Mouse (Mus musculus): ENCODE data around the gene Pml.
A peak's percentile ranks its signal among the peaks of the same experiment; 100 is the strongest.
"Not testable (repeated sequence)": the region's sequence is repeated elsewhere in the genome, so short reads cannot be mapped to it uniquely, and the experiment has no call there.

The Pml gene

GRCm38 (mm10) chr9:58271551-58271950 lies 22.0 kb upstream of the Pml start:
- DNase-seq (ENCODE audit: low spot score in 2 of 2), result not testable (repeated sequence)

- no peak for DNase-seq (ENCODE audit: low spot score in 2 of 2)
Observed at GRCm38 (mm10) chr9:58271109-58271508, 21.5 kb upstream of the Pml start.

DNA sequence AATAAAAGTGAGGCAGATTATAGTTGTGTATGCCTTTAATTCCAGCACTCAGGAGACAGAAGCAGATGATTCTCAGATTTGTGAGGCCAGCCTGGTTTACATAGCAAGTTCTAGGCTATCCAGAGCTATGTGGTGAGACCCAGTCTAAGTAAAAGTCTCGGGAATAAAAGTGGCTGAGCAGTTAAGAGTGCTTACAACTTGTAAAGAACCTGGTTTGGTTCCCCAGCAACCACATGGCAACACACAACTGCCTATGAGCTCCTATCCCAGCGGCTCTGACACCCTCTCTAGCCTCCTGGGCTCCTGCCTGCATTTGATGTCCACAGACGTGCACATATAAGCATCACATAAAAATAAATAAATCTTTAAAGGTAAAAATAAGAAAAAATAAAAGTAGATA lies 20.5 kb upstream of the Pml start:
- no peak for DNase-seq (ENCODE audit: low spot score in 2 of 2)

GRCm38 (mm10) chr9:58268384-58269313 lies 19.1 kb upstream of the Pml start:
- DNase-seq (ENCODE audit: low spot score in 2 of 2), result no peak

- no peak for DNase-seq (ENCODE audit: low spot score in 2 of 2)
Observed at GRCm38 (mm10) chr9:58267046-58267445, 17.5 kb upstream of the Pml start.

DNA sequence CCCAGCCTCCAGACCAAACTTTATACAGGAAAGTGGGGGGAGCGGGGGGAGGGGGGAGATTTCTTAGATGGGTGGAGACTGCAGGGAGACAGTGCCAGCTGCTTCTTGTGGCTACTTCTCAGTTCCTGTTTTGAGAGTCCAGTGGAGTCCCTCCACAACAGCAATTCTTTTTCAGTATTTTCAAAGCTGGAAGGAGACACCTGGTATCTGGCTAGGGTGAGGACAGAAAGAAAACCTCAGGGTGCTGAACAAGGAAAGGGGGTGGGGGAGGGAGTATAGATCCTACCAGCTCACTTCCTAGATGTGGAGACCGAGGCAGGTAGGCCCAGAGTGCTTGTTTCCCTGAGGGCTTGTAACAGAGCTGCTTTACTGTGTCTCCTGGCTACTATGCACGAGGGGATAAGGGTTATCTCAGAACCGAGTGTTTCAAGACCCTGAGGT lies 17.0 kb upstream of the Pml start:
- DNase-seq (ENCODE audit: low spot score in 2 of 2), result no peak

DNA sequence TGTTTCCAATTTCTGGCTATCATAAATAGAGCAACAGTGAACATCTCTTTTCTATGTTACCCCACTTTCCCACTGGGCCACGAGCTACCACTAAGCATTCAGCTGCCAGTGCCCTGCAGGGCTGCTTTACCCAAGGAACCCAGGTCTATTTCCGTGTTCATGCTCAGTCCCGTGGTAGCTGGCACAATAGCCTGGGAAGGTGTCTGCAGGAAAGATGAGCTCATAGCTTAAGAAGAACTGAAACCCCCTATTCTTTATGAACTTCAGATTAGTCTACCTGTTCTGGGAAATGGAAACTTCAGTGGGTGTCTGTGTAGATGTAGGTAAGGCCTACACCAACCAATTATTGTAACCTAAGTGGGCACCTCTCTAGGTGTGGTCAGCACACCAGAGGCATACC lies 15.8 kb upstream of the Pml start:
- DNase-seq (ENCODE audit: low spot score in 2 of 2), result no peak

GRCm38 (mm10) chr9:58262507-58262906 lies 12.9 kb upstream of the Pml start:
- DNase-seq (ENCODE audit: low spot score in 2 of 2), result no peak

DNA sequence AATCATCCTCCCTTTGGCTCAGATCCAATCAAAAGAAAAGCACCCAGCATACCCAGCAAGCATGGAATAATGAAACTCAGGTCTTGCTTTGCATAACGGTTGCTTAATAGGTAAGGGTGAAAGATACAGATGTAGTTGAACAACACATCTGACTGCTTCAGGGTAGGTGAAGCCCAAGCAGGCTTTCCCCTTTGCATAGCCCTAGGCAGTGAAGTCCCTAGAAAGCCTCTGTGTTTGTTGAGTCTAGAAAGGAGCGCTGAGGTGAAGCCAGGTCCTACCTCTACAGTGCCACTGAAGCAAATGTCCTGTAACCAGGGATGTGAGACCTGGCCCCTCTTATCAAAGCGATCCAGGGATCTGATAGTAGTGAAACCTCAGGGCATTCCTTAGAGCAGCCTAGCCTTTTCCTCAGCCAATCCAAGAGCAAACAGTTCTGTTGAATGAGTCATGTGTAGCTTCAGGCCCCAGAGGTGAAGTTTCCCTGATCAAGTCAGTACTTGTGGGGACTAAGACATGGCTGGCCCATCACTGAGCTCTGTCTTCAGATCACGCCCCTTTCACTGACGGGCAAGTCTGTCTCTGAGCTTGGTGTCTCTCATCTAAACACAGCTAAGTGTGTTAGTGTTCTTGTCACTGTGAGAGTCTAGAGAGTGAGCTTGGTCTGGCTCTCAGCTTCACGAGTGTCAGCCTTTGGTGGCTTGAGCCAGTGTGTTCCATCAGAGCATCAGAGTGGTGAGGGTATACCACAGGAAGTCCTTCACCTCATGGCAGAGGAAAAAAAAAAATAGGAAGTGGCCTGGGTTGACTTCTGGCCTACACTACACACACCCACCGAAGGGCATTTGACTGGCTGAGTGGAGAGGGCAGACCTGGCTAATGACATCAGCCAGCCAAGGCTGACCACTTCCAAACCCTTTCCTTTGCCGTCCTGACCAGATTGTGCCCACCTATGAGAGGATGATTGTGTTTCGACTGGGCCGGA lies 6.4 kb upstream of the Pml start:
- DNase-seq (ENCODE audit: low spot score in 2 of 2), result no peak

DNA sequence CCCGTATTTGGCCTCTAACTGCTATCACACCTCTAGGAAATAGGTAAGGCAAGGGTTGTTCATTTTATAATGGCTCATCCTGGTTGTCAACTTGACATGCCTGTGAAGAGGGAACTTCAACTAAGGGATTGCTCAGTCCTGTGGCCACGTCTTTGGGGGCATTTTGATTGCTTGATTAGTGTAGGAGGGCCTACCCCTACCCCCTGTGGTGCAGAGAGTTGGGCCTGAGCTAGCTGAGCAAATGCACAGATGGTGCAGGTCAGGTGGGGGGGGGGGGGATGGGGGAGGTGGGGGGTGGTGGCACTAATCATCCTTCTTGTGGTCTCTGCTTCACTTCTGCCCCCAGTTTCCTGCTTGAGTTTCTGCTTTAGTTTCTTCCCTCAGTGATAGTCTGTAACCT lies 5.5 kb upstream of the Pml start:
- no peak for DNase-seq (ENCODE audit: low spot score in 2 of 2)

DNA sequence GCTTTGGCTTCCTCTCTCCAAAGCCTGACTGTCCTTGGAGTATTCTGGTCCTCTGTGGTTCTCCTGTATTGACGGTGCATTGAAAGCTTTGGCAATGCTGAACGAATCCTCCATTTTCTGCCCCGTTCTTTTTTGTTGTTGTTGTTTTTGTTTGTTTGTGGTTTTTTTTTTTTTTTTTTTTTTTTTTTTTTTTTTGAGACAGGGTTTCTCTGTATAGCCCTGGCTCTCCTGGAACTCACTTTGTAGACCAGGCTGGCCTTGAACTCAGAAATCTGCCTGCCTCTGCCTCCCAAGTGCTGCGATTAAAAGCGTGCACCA lies 4.2 kb upstream of the Pml start:
- not testable (repeated sequence) for DNase-seq (ENCODE audit: low spot score in 2 of 2)

GRCm38 (mm10) chr9:58253033-58253804 lies 3.6 kb upstream of the Pml start, which contains the start of gene Stoml1:
TSS of gene Stoml1 (plus strand) at chr9:58253164.
- DNase-seq (ENCODE audit: low spot score in 2 of 2), result peak; percentile 87 to 89

GRCm38 (mm10) chr9:58250730-58251129 lies 1.1 kb upstream of the Pml start:
- DNase-seq (ENCODE audit: low spot score in 2 of 2), result not testable (repeated sequence)

DNA sequence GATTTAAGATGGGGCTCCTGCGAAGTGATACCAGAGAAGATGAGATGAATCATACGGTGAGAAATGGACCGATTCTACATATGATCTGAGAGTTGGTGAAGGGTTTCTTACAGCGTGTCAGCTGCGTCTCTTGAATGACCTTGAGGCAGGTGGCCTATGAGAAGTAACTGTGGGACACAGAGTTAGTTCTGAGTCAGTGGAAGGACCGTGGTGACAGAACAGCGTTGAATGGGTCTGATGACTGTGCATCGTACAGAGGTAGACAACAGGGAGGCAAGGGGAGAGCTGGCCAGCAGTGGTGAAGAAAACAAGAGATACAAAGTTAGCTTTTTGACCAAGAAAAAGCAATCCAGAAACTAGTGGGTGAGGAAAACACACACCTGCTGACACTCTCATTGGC lies 736 bp upstream of the Pml start:
- no peak for DNase-seq (ENCODE audit: low spot score in 2 of 2)

DNA sequence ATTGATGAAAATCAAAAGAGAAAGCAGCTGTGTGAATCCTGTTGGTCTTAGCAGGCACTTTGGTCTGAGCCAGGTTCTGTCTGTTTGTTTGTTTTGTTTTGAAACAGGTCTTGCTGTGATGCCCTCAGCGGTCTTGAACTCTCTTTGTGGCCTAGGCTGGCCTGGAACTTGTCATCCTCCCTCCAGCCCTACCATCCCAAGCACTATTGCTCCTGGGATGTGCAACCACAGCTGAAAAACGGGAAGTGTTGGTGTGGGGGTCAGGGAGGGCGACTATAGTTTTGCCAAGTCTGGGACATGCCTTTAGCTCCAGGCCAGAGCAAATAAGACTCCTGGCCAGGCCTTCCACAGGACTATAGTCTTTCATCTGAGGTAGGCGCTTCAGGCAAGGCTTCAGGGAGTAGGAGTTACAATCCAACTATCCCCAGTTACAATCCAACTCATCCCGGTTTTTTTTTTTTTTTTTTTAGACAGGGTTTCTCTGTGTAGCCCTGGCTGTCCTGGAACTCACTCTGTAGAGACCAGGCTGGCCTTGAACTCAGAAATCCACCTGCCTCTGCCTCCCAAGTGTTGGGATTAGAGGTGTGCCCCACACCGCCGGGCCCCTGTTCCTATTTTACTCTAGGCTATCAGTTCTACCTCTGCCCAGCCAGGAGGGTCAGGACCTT lies 706 bp downstream of the Pml start:
- DNase-seq (ENCODE audit: low spot score in 2 of 2), result no peak

GRCm38 (mm10) chr9:58247064-58247759 lies 2.4 kb downstream of the Pml start:
- DNase-seq (ENCODE audit: low spot score in 2 of 2), result peak; percentile 64 to 69

GRCm38 (mm10) chr9:58246083-58246591 lies 3.4 kb downstream of the Pml start:
- DNase-seq (ENCODE audit: low spot score in 2 of 2), result no peak

DNA sequence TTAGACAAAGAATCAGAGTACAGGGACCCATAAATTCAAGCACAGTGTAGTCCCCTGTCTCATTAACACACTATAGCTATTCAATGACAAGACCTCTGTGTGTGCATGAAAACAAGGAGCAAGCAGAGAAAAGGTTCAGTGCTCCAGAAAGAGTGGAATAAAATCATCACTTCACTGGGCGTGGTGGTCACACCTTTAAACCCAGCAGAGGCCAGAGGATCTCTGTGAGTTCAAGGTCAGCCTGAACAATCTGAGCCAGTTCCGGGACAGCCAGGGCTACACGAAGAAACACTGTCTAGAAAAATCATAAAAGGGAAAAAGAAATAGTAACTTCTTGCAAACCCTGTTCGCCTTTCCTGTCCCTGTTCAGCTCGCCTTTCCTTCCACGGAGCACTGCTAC lies 5.9 kb downstream of the Pml start:
- no peak for DNase-seq (ENCODE audit: low spot score in 2 of 2)

- no peak for DNase-seq (ENCODE audit: low spot score in 2 of 2)
Observed at GRCm38 (mm10) chr9:58242696-58243095, 6.9 kb downstream of the Pml start.

DNA sequence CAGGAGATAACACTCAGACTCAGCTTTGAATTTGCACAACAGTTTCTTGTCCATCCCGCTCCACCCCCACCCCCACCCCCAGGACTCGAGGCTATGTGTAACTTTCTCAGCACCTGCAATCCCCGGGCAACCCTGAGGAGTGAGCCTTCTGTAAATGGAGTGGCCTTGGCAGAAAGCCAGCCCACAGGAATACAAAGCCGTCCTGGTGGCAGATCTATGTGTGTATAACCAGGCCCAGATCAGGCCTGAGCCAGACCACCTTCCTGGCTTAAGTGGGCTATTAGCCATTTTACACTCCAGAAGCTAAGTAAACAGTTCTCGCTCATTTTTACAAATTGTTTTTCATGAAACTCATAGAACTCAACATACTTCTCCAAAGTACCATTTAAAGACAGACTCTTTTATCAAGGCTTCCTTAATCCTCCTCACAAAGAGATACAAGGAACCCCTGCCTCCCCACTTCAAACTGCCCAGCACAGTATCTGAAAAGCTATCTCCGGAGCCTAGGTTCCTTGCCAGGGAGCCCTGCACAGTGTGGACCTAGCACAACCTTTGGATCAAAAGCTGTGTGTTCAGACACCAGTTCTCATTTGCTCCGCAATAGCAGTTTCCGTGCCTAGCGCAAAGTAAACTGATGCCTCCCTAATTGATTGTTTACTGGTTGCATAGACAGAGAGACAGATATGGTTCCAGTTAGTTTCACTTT lies 7.7 kb downstream of the Pml start:
- no peak for DNase-seq (ENCODE audit: low spot score in 2 of 2)
